Mouse (Mus musculus) liver, embryonic 11.5 days (tissue): ENCODE results near the gene Rpusd4. TPM values are rescaled to one million over a fixed set of nuclear protein-coding genes. Genes with fewer than 3 reads are reported as not detected.

Source experiments
- ATAC-seq: fragments of 200-750 bp; cut with Nextera tagmentation; replicated peaks from 2 replicates; pipeline ENCODE4 v1.8.0; 2017; ENCODE audit warnings: moderate number of reproducible peaks, mild to moderate bottlenecking, moderate TSS enrichment, moderate library complexity; ENCODE audit not compliant: low FRiP score
- DNase-seq: peaks from one replicate; pipeline ENCODE4 v3.0.0-alpha.2; 2017; ENCODE audit warnings: low spot score
- H3K27ac ChIP-seq: fragments of 300-500 bp; sonication (generic); 2 replicates; pipeline ENCODE4 v1.5.1; 2014; ENCODE audit warnings: mild to moderate bottlenecking, low read depth, low read length, control low read depth
- H3K27me3 ChIP-seq: fragments of 300-500 bp; sonication (generic); replicated peaks from 2 replicates; pipeline ENCODE4 v1.6.1; 2014; ENCODE audit warnings: low read length, mixed read lengths; ENCODE audit not compliant: control insufficient read depth, insufficient read depth
- H3K36me3 ChIP-seq: fragments of 300-500 bp; sonication (generic); 2 replicates; pipeline ENCODE4 v1.6.1; 2014; ENCODE audit warnings: mild to moderate bottlenecking, low read length, moderate library complexity, mixed read lengths; ENCODE audit not compliant: control insufficient read depth, insufficient read depth
- H3K4me1 ChIP-seq: fragments of 300-500 bp; sonication (generic); replicated peaks from 2 replicates; pipeline ENCODE4 v1.6.1; 2014; ENCODE audit warnings: low read length, mixed read lengths; ENCODE audit not compliant: control insufficient read depth, insufficient read depth
- H3K4me2 ChIP-seq: fragments of 300-500 bp; sonication (generic); 2 replicates; pipeline ENCODE4 v1.6.1; 2014; ENCODE audit warnings: mild to moderate bottlenecking, control low read depth, moderate library complexity
- H3K4me3 ChIP-seq: fragments of 300-500 bp; sonication (generic); 2 replicates; pipeline ENCODE4 v1.5.1; 2014; ENCODE audit warnings: low read depth, low read length, control low read depth
- H3K9ac ChIP-seq: fragments of 300-500 bp; sonication (generic); 2 replicates; pipeline ENCODE4 v1.6.1; 2014; ENCODE audit warnings: low read depth, low read length, control low read depth
- H3K9me3 ChIP-seq: fragments of 300-500 bp; sonication (generic); 2 replicates; pipeline ENCODE4 v1.6.1; 2016; ENCODE audit warnings: low read length, inconsistent platforms, mixed read lengths; ENCODE audit not compliant: control insufficient read depth
- WGBS: fragments of 180-500 bp; shearing (Covaris S2); extraction: QIAGEN DNeasy Blood & Tissue Kit; methylation state at CpG from one replicate; pipeline ENCODE4 v1.1.7; 2014; 5-methylcytosine and 5-hydroxymethylcytosine counted together
- polyA plus RNA-seq: library from polyadenylated mRNA; unstranded; fragments of >200 nt; fragmentation: Nextera tagmentation; extraction: Ambion mirVana; gene quantifications from 2 replicates; pipeline ENCODE4 v1.2.1, GENCODE M21; 2014

The Rpusd4 gene
- polyA plus RNA-seq, 1 experiment from 2014 or later, result 34.6 TPM

- no peaks in the 10 kb centered on the region for H3K9me3 ChIP-seq
- no peaks in the 10 kb centered on the region for H3K27me3 ChIP-seq
- no peak overlapping the region for H3K4me2 ChIP-seq
- WGBS, result 79% methylated on average over 5 of the region's 5 CpGs
- H3K4me1 ChIP-seq, result no peaks in the 10 kb centered on the region
- H3K27ac ChIP-seq, result no peak overlapping the region
- DNase-seq, result no peak
- no peak overlapping the region for H3K4me3 ChIP-seq
- H3K9ac ChIP-seq, result no peak overlapping the region
- H3K36me3 ChIP-seq, result no peaks in the 10 kb centered on the region
- no peak for ATAC-seq
These were observed 25.8 kb downstream of the Rpusd4 start for GRCm38 (mm10) chr9:35293465-35293864.

- Histone ChIP-seq H3K4me1 (no peaks in the 10 kb centered on the region), H3K9me3 (no peaks in the 10 kb centered on the region), H3K36me3 (no peaks in the 10 kb centered on the region), H3K27me3 (no peaks in the 10 kb centered on the region), H3K4me2 (no peak overlapping the region), H3K27ac (no peak overlapping the region), H3K9ac (no peak overlapping the region), H3K4me3 (no peak overlapping the region)
- ATAC-seq (no peak), DNase-seq (no peak)
These were observed 30.1 kb downstream of the Rpusd4 start for GRCm38 (mm10) chr9:35297791-35298190.

GRCm38 (mm10) chr9:35302172-35302571 is 34.5 kb downstream of the Rpusd4 start:
- Histone ChIP-seq H3K9me3 (no peaks in the 10 kb centered on the region), H3K36me3 (no peaks in the 10 kb centered on the region), H3K27ac (no peak overlapping the region), H3K4me1 (no peaks in the 10 kb centered on the region), H3K4me2 (no peak overlapping the region), H3K4me3 (no peak overlapping the region), H3K27me3 (no peaks in the 10 kb centered on the region), H3K9ac (no peak overlapping the region)
- ATAC-seq (no peak), DNase-seq (no peak)
- 89% methylated on average over 3 of the region's 3 CpGs for WGBS

- Histone ChIP-seq H3K4me1 (no peaks in the 10 kb centered on the region), H3K27me3 (no peaks in the 10 kb centered on the region), H3K36me3 (no peaks in the 10 kb centered on the region), H3K9ac (no peak overlapping the region), H3K4me2 (no peak overlapping the region), H3K9me3 (no peaks in the 10 kb centered on the region), H3K4me3 (no peak overlapping the region), H3K27ac (no peak overlapping the region)
- ATAC-seq (no peak), DNase-seq (no peak)
- 77% methylated on average over 7 of the region's 7 CpGs for WGBS
These were observed 39.8 kb downstream of the Rpusd4 start for GRCm38 (mm10) chr9:35307461-35307860.

- Histone ChIP-seq H3K36me3 (no peaks in the 10 kb centered on the region), H3K4me3 (no peak overlapping the region), H3K27ac (no peak overlapping the region), H3K9me3 (no peaks in the 10 kb centered on the region), H3K27me3 (no peaks in the 10 kb centered on the region), H3K4me2 (no peak overlapping the region), H3K9ac (no peak overlapping the region), H3K4me1 (no peaks in the 10 kb centered on the region)
- 79% methylated on average over 6 of the region's 6 CpGs for WGBS
- no peak for ATAC-seq
- no peak for DNase-seq
These were observed 42.7 kb downstream of the Rpusd4 start for GRCm38 (mm10) chr9:35310377-35310776.

- DNase-seq (no peak), ATAC-seq (no peak)
- Histone ChIP-seq H3K36me3 (no peaks in the 10 kb centered on the region), H3K27ac (no peak overlapping the region), H3K4me2 (no peak overlapping the region), H3K9ac (no peak overlapping the region), H3K27me3 (no peaks in the 10 kb centered on the region), H3K4me3 (no peak overlapping the region), H3K4me1 (peaks cover 2% of the 10 kb centered on the region; the same call in 1 of the 2 replicates), H3K9me3 (no peaks in the 10 kb centered on the region)
- WGBS, result 63% methylated on average over 3 of the region's 3 CpGs
These were observed 44.9 kb downstream of the Rpusd4 start for GRCm38 (mm10) chr9:35312516-35312915.

GRCm38 (mm10) chr9:35313601-35314000 is 45.9 kb downstream of the Rpusd4 start:
- H3K4me3 ChIP-seq, result no peak overlapping the region
- H3K27ac ChIP-seq, result no peak overlapping the region
- H3K27me3 ChIP-seq, result no peaks in the 10 kb centered on the region
- no peak overlapping the region for H3K9ac ChIP-seq
- no peaks in the 10 kb centered on the region for H3K36me3 ChIP-seq
- ATAC-seq (no peak), DNase-seq (no peak)
- H3K4me1 ChIP-seq, result peaks cover 6% of the 10 kb centered on the region
- no peak overlapping the region for H3K4me2 ChIP-seq
- 49% methylated on average over 4 of the region's 4 CpGs for WGBS
- no peaks in the 10 kb centered on the region for H3K9me3 ChIP-seq

GRCm38 (mm10) chr9:35314254-35314653 is 46.6 kb downstream of the Rpusd4 start:
- Histone ChIP-seq H3K9me3 (no peaks in the 10 kb centered on the region), H3K27ac (no peak overlapping the region), H3K4me1 (peaks cover 11% of the 10 kb centered on the region), H3K4me3 (no peak overlapping the region), H3K36me3 (no peaks in the 10 kb centered on the region), H3K4me2 (no peak overlapping the region), H3K9ac (no peak overlapping the region), H3K27me3 (no peaks in the 10 kb centered on the region)
- ATAC-seq, result no peak
- 83% methylated on average over 1 of the region's 1 CpGs for WGBS
- DNase-seq, result no peak

- Histone ChIP-seq H3K9me3 (no peaks in the 10 kb centered on the region), H3K4me1 (peaks cover 11% of the 10 kb centered on the region), H3K36me3 (no peaks in the 10 kb centered on the region), H3K9ac (no peak overlapping the region), H3K27ac (no peak overlapping the region), H3K27me3 (no peaks in the 10 kb centered on the region), H3K4me3 (no peak overlapping the region), H3K4me2 (no peak overlapping the region)
- WGBS, result 55% methylated on average over 3 of the region's 3 CpGs
- DNase-seq, result no peak
- ATAC-seq, result no peak
These were observed 49.1 kb downstream of the Rpusd4 start for GRCm38 (mm10) chr9:35316771-35317211.
